Mouse (Mus musculus): ENCODE measurements around the gene Tmod4. TPM values are rescaled to one million over a fixed set of nuclear protein-coding genes. Genes with fewer than 3 reads are reported as not detected.
"Not testable (repeated sequence)": the region's sequence is repeated elsewhere in the genome, so short reads cannot be mapped to it uniquely, and the experiment has no call there.

The Tmod4 gene
- polyA plus RNA-seq, 1 experiment from 2014 or later = 2.1 TPM

DNA sequence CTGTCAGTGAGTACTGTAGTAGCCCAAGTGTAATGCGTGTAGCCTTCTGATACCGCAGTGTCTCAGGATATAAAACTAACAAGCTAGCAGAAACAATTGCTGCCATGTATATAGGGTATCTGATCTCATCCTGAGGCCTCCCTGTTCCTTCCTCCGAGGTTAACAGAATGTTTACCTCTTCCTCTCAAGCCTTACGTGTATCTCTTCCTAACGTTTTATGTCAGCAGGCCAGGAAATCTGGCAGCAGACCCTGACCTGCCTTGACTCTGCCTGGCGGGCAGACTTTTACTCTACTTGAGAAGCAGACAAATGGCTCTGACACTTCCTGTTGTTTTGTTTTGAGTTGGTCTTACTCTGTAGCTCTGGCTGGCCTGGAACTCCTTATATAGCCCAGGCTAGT is 2.7 kb upstream of the Tmod4 start:
- Histone ChIP-seq H3K4me3 (no peak overlapping the region), H3K4me2 (no peak overlapping the region), H3K36me3 (peaks cover 55% of the 10 kb centered on the region), H3K9ac (no peak overlapping the region), H3K9me3 (no peaks in the 10 kb centered on the region), H3K27me3 (no peaks in the 10 kb centered on the region), H3K4me1 (peaks cover 19% of the 10 kb centered on the region), H3K27ac (peak overlapping the region; percentile 79)
- 57% methylated on average over 6 of the region's 6 CpGs for WGBS
- peak; percentile 53; the same call in 1 of the 2 replicates for ATAC-seq (ENCODE audit: borderline replicate concordance, extremely low read depth, low FRiP score, low TSS enrichment)

- peaks cover 39% of the 10 kb centered on the region for H3K36me3 ChIP-seq
- no peak overlapping the region for H3K4me3 ChIP-seq
- no peaks in the 10 kb centered on the region for H3K27me3 ChIP-seq
- H3K27ac ChIP-seq = peak overlapping the region; percentile 54
- H3K9me3 ChIP-seq = no peaks in the 10 kb centered on the region
- peaks cover 19% of the 10 kb centered on the region for H3K4me1 ChIP-seq
- WGBS = 6% methylated on average over 5 of the region's 5 CpGs
- no peak for ATAC-seq (ENCODE audit: borderline replicate concordance, extremely low read depth, low FRiP score, low TSS enrichment)
- H3K4me2 ChIP-seq = no peak overlapping the region
- H3K9ac ChIP-seq = no peak overlapping the region
These were observed 696 bp downstream of the Tmod4 start for GRCm38 (mm10) chr3:95124972-95125371.

GRCm38 (mm10) chr3:95129226-95129651 is 5.0 kb downstream of the Tmod4 start:
- H3K4me2 ChIP-seq = no peak overlapping the region
- 47% methylated on average over 6 of the region's 6 CpGs for WGBS

DNA sequence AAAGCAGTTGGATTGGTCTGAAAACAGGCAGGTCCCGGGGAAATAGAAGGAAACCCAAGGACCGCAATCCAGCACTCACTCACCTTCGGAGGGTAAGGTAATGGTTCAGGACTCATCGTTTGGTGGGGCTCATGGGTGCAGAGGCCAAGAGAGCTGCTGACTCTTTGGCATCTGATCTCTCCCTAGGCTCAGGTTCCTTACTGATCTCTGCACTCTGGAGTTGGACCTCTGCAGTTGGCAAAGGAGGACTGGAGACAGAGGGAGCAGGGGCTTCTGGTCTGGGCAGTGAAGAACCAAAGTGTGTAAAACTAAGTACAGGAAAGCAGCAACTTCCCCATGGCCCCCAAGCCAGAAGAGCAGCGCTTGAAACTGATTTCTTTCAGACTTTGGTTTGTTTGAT is 5.8 kb downstream of the Tmod4 start:
- Histone ChIP-seq H3K36me3 (peaks cover 15% of the 10 kb centered on the region; the same call in 1 of the 2 replicates), H3K4me2 (no peak overlapping the region), H3K27ac (no peak overlapping the region), H3K4me3 (no peak overlapping the region), H3K27me3 (no peaks in the 10 kb centered on the region), H3K4me1 (peaks cover 13% of the 10 kb centered on the region), H3K9ac (no peak overlapping the region), H3K9me3 (no peaks in the 10 kb centered on the region)
- ATAC-seq (ENCODE audit: borderline replicate concordance, extremely low read depth, low FRiP score, low TSS enrichment) = no peak
- 72% methylated on average over 5 of the region's 5 CpGs for WGBS

More at GRCm38 (mm10) chr3:95129226-95129651, 5.0 kb downstream of the Tmod4 start:
- no peaks in the 10 kb centered on the region for H3K27me3 ChIP-seq
- ATAC-seq (ENCODE audit: borderline replicate concordance, extremely low read depth, low FRiP score, low TSS enrichment) = no peak
- no peak overlapping the region for H3K9ac ChIP-seq
- H3K36me3 ChIP-seq = peaks cover 15% of the 10 kb centered on the region; the same call in 1 of the 2 replicates
- H3K27ac ChIP-seq = no peak overlapping the region
- H3K4me3 ChIP-seq = no peak overlapping the region
- no peaks in the 10 kb centered on the region for H3K9me3 ChIP-seq
- H3K4me1 ChIP-seq = peaks cover 21% of the 10 kb centered on the region

GRCm38 (mm10) chr3:95132389-95132788 is 8.1 kb downstream of the Tmod4 start:
- not testable (repeated sequence) for H3K4me2 ChIP-seq; H3K27ac ChIP-seq; H3K9ac ChIP-seq; H3K4me3 ChIP-seq; H3K27me3 ChIP-seq; ATAC-seq (ENCODE audit: borderline replicate concordance, extremely low read depth, low FRiP score, low TSS enrichment); H3K9me3 ChIP-seq
- WGBS = 84% methylated on average over 2 of the region's 2 CpGs
- H3K4me1 ChIP-seq = peaks cover 19% of the 10 kb centered on the region
- H3K36me3 ChIP-seq = peaks cover 15% of the 10 kb centered on the region; the same call in 1 of the 2 replicates

DNA sequence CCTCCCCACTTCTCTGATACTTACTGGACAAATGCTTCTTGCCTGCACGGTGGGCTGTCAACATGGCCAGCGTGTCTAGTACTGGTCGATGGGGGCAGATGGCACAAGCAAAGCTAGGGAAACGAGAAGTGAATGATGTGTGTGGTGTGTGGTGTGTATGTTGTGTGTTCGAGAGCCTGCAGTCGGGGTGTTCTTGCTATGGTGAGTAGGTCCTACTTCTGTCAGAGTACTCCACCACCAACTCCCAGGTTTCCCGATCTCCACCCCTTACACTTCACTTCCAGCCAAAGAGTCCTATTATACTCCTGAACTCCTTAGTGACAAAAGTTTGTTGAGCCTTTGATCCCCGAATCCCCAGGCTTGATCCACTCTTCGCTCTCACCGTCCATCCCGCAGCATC is 8.9 kb downstream of the Tmod4 start:
- Histone ChIP-seq H3K36me3 (peaks cover 15% of the 10 kb centered on the region; the same call in 1 of the 2 replicates), H3K4me3 (peak overlapping the region; percentile 65)

GRCm38 (mm10) chr3:95133680-95134101 is 9.4 kb downstream of the Tmod4 start, which contains the start of the genes Scnm1 and Lysmd1:
Gene Scnm1, minus strand, starts transcription at chr3:95134011.
Gene Lysmd1, plus strand, starts transcription at chr3:95134088.
- Histone ChIP-seq H3K36me3 (peaks cover 15% of the 10 kb centered on the region; the same call in 1 of the 2 replicates), H3K4me3 (peak within 1 kb of the TSS; percentile 65), H3K4me2 (peak within 1 kb of the TSS; percentile 85), H3K9me3 (no peaks in the 10 kb centered on the region), H3K4me1 (peaks cover 19% of the 10 kb centered on the region), H3K27ac (peak within 1 kb of the TSS; percentile 51), H3K27me3 (no peaks in the 10 kb centered on the region), H3K9ac (peak within 1 kb of the TSS; percentile 78)
- ATAC-seq (ENCODE audit: borderline replicate concordance, extremely low read depth, low FRiP score, low TSS enrichment) = peak; percentile 88
- WGBS = 0% methylated on average over 20 of the region's 20 CpGs

More for the DNA sequence above, 8.9 kb downstream of the Tmod4 start:
- peaks cover 19% of the 10 kb centered on the region for H3K4me1 ChIP-seq
- H3K9me3 ChIP-seq = no peaks in the 10 kb centered on the region
- peak overlapping the region; percentile 51; the same call in 1 of the 2 replicates for H3K27ac ChIP-seq
- H3K9ac ChIP-seq = peak overlapping the region; percentile 78
- peak overlapping the region; percentile 85 for H3K4me2 ChIP-seq
- whole genome bisulfite sequencing = 47% methylated on average over 11 of the region's 11 CpGs
- no peak; the same call in 1 of the 2 replicates for ATAC-seq (ENCODE audit: borderline replicate concordance, extremely low read depth, low FRiP score, low TSS enrichment)
- H3K27me3 ChIP-seq = no peaks in the 10 kb centered on the region

DNA sequence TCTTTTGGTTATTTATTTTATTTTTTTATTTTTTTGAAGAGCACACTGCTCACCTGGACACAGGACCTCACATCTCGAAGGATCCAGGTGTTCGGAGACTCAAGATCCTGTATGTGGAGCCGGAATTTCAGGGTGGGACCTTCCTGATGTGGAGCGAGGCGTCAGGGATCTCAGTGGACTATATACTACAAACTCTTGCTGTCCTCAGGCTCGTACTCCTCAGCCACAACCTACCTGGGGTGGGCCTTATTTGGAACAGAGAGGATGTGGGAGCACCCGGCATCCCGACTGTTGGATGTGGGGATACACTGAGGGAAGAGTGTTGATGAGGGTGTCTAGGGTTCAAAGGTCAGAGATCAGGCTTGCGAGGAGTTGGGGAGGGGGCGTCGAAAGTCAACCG is 9.9 kb downstream of the Tmod4 start:
- WGBS = no CpG with 5 or more reads among the region's 12 CpGs

GRCm38 (mm10) chr3:95135023-95135422 is 10.7 kb downstream of the Tmod4 start:
- peaks cover 8% of the 10 kb centered on the region for H3K36me3 ChIP-seq

More for the DNA sequence above, 9.9 kb downstream of the Tmod4 start:
- H3K4me1 ChIP-seq = peaks cover 19% of the 10 kb centered on the region
- H3K4me3 ChIP-seq = peak overlapping the region; percentile 65; the same call in 1 of the 2 replicates
- H3K4me2 ChIP-seq, H3K27me3 ChIP-seq, H3K9me3 ChIP-seq, H3K27ac ChIP-seq, H3K9ac ChIP-seq: not testable (repeated sequence)
- ATAC-seq (ENCODE audit: borderline replicate concordance, extremely low read depth, low FRiP score, low TSS enrichment) = peak; percentile 48; the same call in 1 of the 2 replicates
- peaks cover 12% of the 10 kb centered on the region; the same call in 1 of the 2 replicates for H3K36me3 ChIP-seq

DNA sequence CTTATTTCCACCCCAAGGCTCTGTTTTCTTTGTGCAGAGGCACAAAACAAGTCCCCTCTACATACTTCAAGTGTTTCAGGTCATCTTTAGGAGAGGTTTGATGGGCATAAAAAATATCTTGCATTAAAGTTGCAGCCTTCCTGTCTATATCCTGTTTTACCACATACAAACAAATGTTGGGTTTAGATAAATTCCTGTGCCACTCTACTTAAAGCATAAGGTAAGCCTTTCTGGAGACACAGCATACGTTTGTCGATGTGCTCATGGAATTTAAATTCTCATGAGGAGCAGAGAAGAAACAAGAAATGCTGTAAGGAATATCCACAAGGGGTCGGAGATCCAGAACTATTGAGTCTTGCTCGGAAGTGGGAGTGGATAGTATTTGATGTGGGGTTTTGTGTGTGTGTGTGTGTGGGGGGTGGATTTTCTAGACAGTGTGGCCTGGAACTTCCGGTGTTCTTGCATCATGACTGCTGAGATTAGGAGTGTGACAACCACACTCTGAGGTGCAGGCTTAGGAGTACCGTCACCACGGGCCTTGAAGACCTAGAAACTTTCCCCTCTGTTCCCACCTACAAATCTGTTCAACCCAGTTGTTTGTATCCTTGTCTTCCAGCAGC is 11.3 kb downstream of the Tmod4 start:
- 74% methylated on average over 7 of the region's 7 CpGs for WGBS
- no peak overlapping the region for H3K9ac ChIP-seq
- H3K27ac ChIP-seq = no peak overlapping the region
- peaks cover 4% of the 10 kb centered on the region for H3K36me3 ChIP-seq
- peak overlapping the region; percentile 31 for H3K4me3 ChIP-seq
- H3K9me3 ChIP-seq = no peaks in the 10 kb centered on the region
- peaks cover 22% of the 10 kb centered on the region for H3K4me1 ChIP-seq
- peak overlapping the region; percentile 60 for H3K4me2 ChIP-seq
- no peak for ATAC-seq (ENCODE audit: borderline replicate concordance, extremely low read depth, low FRiP score, low TSS enrichment)
- no peaks in the 10 kb centered on the region for H3K27me3 ChIP-seq

More at GRCm38 (mm10) chr3:95135023-95135422, 10.7 kb downstream of the Tmod4 start:
- Histone ChIP-seq H3K4me2 (peak overlapping the region; percentile 60), H3K4me1 (peaks cover 22% of the 10 kb centered on the region), H3K9me3 (no peaks in the 10 kb centered on the region), H3K27ac (peak overlapping the region; percentile 13; the same call in 1 of the 2 replicates), H3K27me3 (no peaks in the 10 kb centered on the region), H3K4me3 (peak overlapping the region; percentile 31), H3K9ac (peak overlapping the region; percentile 5; the same call in 1 of the 2 replicates)
- ATAC-seq (ENCODE audit: borderline replicate concordance, extremely low read depth, low FRiP score, low TSS enrichment) = 0 out of 2 replicates have a peak, but pooled peaks have one; percentile 38
- WGBS = 9% methylated on average over 6 of the region's 6 CpGs

- no peak for ATAC-seq (ENCODE audit: borderline replicate concordance, extremely low read depth, low FRiP score, low TSS enrichment)
- H3K4me3 ChIP-seq = no peak overlapping the region
- no peaks in the 10 kb centered on the region for H3K27me3 ChIP-seq
- H3K9ac ChIP-seq = no peak overlapping the region
- 77% methylated on average over 3 of the region's 3 CpGs for WGBS
- H3K27ac ChIP-seq = no peak overlapping the region
- no peaks in the 10 kb centered on the region for H3K9me3 ChIP-seq
- H3K4me1 ChIP-seq = peaks cover 22% of the 10 kb centered on the region
- peaks cover 12% of the 10 kb centered on the region for H3K36me3 ChIP-seq
- H3K4me2 ChIP-seq = no peak overlapping the region
These were observed 12.1 kb downstream of the Tmod4 start for GRCm38 (mm10) chr3:95136336-95136735.

All from lung, embryonic 15.5 days (tissue).